ENCODE assay signal across 6 mouse cellular contexts in genomic region chr2:96166624-96167023, GRCm38 (mm10).
"Had no signal": no experiment of that assay in that cellular context is flagged by ENCODE, and none has a peak within 500 bp of the region (broad histone marks: within the 10 kb centered on the region; RNA-seq: fewer than 3 reads in every experiment).

No protein-coding gene starts in this region.

- DNase-seq: kidney, adult 18-20 months; kidney, postnatal 10 days; kidney, postnatal 4 days; lung, adult 18-20 months; right cerebral cortex, postnatal 14 days; thymus, postnatal 36 days had no signal
